Comparison of ENCODE assay signal across 26 mouse cellular contexts in the genomic region with DNA sequence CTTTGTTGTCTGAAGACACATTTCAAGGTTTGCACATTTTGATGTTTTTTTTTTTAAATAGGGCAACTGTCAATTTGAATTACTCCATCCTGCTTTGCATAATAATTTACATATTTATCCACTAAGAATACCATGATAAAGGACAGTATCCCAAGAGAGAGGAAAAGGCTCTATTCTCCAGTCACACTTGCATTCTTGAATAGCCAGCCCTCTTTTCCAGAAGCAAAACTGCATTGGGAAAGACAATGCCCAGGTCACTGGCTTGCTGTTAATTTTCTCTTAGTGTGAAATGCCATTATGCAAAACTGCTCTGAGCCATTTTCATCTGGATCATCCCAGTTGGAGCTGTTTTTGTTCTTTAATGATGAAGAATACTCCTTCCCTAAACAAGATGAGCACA.
"Had no signal": no experiment of that assay in that cellular context is flagged by ENCODE, and none has a peak within 500 bp of the region (broad histone marks: within the 10 kb centered on the region; RNA-seq: fewer than 3 reads in every experiment).

No protein-coding gene starts in this region.

- ATAC-seq: intestine, embryonic 16.5 days; liver, embryonic 12.5 days; midbrain, embryonic 15.5 days had no signal

- H3K9ac ChIP-seq: limb, embryonic 13.5 days; liver, embryonic 12.5 days; liver, embryonic 15.5 days; lung, embryonic 15.5 days; midbrain, embryonic 15.5 days; neural tube, embryonic 13.5 days had no signal

- H3K4me2 ChIP-seq: limb, embryonic 13.5 days; liver, embryonic 12.5 days; liver, embryonic 15.5 days; lung, embryonic 15.5 days; midbrain, embryonic 15.5 days; neural tube, embryonic 13.5 days had no signal

- H3K9me3 ChIP-seq: limb, embryonic 10.5 days; limb, embryonic 13.5 days; liver, embryonic 12.5 days; liver, embryonic 15.5 days; lung, embryonic 15.5 days; midbrain, embryonic 15.5 days; neural tube, embryonic 13.5 days had no signal

- H3K27me3 ChIP-seq: limb, embryonic 13.5 days; liver, embryonic 12.5 days; liver, embryonic 15.5 days; lung, embryonic 15.5 days; midbrain, embryonic 15.5 days; neural tube, embryonic 13.5 days had no signal

- H3K36me3 ChIP-seq: limb, embryonic 10.5 days; limb, embryonic 13.5 days; liver, embryonic 12.5 days; liver, embryonic 15.5 days; lung, embryonic 15.5 days; midbrain, embryonic 15.5 days; neural tube, embryonic 13.5 days had no signal

- DNase-seq: kidney, adult 18-20 months; kidney, adult 9 months; kidney, postnatal 25 days; layer of hippocampus, adult 9-11 months; liver; lung, adult 18-20 months; lung, postnatal 14 days; lung, postnatal 4 days; right cerebral cortex, adult 18-20 months; right cerebral cortex, postnatal 14 days; right cerebral cortex, postnatal 4 days; thymus, adult 2 months; thymus, postnatal 14 days; thymus, postnatal 4 days had no signal

- H3K4me1 ChIP-seq: limb, embryonic 13.5 days; liver, embryonic 12.5 days; liver, embryonic 15.5 days; lung, embryonic 15.5 days had no signal

- H3K4me3 ChIP-seq: layer of hippocampus, adult 2 months; limb, embryonic 10.5 days; limb, embryonic 13.5 days; liver, embryonic 12.5 days; liver, embryonic 15.5 days; lung, embryonic 15.5 days; midbrain, embryonic 15.5 days; myocyte; neural tube, embryonic 13.5 days had no signal

- H3K27ac ChIP-seq: kidney, postnatal 0 days; layer of hippocampus, adult 2 months; limb, embryonic 10.5 days; limb, embryonic 13.5 days; liver, embryonic 12.5 days; liver, embryonic 15.5 days; lung, embryonic 15.5 days; midbrain, embryonic 15.5 days; neural tube, embryonic 13.5 days; stomach, postnatal 0 days had no signal
